ENCODE assay signal across 8 mouse cellular contexts in the genomic region with DNA sequence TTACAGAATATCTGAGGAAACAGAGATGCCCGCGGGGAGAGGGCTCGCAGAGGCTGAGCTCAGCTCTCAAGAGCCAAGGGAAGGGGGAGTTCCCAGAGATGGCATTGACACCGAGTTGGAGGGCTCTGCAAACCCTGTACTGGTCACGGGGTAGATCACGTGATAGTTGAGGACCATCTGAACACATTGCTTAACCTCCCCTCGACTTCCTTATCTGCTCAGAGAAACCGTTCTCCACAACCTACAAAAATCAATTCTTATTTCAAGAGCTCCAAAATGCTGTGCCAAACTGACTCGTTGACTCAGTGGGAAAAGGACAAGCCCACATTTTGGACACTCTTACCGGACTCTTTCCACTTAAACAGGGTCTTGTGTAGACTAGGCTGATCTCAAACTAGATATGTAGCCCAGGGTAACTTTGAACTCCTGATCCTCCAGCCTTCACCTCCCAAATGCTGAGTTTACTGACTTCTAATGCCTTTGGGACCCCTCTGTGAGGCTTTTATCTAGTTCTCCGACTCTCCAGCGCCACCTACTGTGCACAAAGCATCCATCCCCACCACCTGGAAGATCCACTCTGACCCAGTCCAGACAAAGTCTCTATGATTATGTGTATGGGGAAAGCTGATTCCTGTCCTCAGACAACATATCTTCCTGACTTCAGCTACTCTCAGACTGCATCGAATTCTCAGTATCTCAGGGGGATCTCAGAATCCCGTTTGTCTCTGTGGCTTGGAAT. TPM values are rescaled to one million over a fixed set of nuclear protein-coding genes. Genes with fewer than 3 reads are reported as not detected.
A peak's percentile ranks its signal among the peaks of the same experiment; 100 is the strongest.
DNase-seq lines count a peak whose midpoint lies in the region; ATAC-seq and TF ChIP-seq lines count a peak whose summit lies in the region.

No protein-coding gene starts in this region.

- H3K9ac ChIP-seq in liver, adult 2 months (ENCODE audit: low read depth, low read length): peak overlapping the region; percentile 81
- H3K9ac ChIP-seq in neural tube, embryonic 11.5 days (ENCODE audit: low read length): no peak overlapping the region

- no peaks in the 10 kb centered on the region for H3K79me2 ChIP-seq in liver, adult 2 months (ENCODE audit: control insufficient read depth, insufficient read depth, low read length)

- peak; percentile 70 for TF ChIP-seq CTCF in liver, adult 2 months (IDR thresholded peaks at IDR 0.05; ENCODE audit: low read depth, low read length)

- peak; percentile 78 to 82 for DNase-seq in layer of hippocampus, postnatal 10 days (ENCODE audit: low spot score in 2 of 2)
- no peak for DNase-seq in layer of hippocampus, adult 8-10 months (ENCODE audit: low spot score in 2 of 2)
- DNase-seq in MEL-GATA-1-ER (ENCODE audit: extremely low read depth, low read depth): peak; percentile 7
- DNase-seq in cerebellum, postnatal 14 days: peak; percentile 73 to 87
- DNase-seq in liver, adult 2 months (ENCODE audit: extremely low read depth, low read depth, low spot score): peak; percentile 97
- peak; percentile 65 for DNase-seq in neural tube, embryonic 11.5 days (ENCODE audit: low spot score)
- peak; percentile 19 for DNase-seq in yolk sac, embryonic 10.5 days (ENCODE audit: low spot score)

- no peak for TF ChIP-seq POLR2A in liver, adult 2 months (IDR thresholded peaks at IDR 0.05; ENCODE audit: extremely low read depth, insufficient read depth, low read length)

- 15% methylated on average over 14 of the region's 14 CpGs for WGBS in liver, adult 2 months
- WGBS in neural tube, embryonic 11.5 days: 58% methylated on average over 14 of the region's 14 CpGs

- peaks cover 27% of the 10 kb centered on the region for H3K4me1 ChIP-seq in liver, adult 2 months (ENCODE audit: control insufficient read depth, insufficient read depth, low read length)
- no peaks in the 10 kb centered on the region for H3K4me1 ChIP-seq in neural tube, embryonic 11.5 days (ENCODE audit: control insufficient read depth, insufficient read depth, low read length)

- peak overlapping the region; percentile 36 for H3K4me3 ChIP-seq in liver, adult 2 months (ENCODE audit: insufficient read depth, low read depth, low read length)
- no peak overlapping the region for H3K4me3 ChIP-seq in neural tube, embryonic 11.5 days (ENCODE audit: low read depth, low read length)

- no peaks in the 10 kb centered on the region for H3K9me3 ChIP-seq in neural tube, embryonic 11.5 days (ENCODE audit: control insufficient read depth, low read length)

- no peak overlapping the region for H3K4me2 ChIP-seq in neural tube, embryonic 11.5 days (ENCODE audit: low read depth)

- no peaks in the 10 kb centered on the region for H3K36me3 ChIP-seq in liver, adult 2 months (ENCODE audit: control insufficient read depth, insufficient read depth, low read length)
- H3K36me3 ChIP-seq in neural tube, embryonic 11.5 days (ENCODE audit: control insufficient read depth, insufficient read depth, low read length): no peaks in the 10 kb centered on the region

- H3K27me3 ChIP-seq in liver, adult 2 months (ENCODE audit: control insufficient read depth, insufficient read depth, low read length): no peaks in the 10 kb centered on the region
- no peaks in the 10 kb centered on the region for H3K27me3 ChIP-seq in neural tube, embryonic 11.5 days (ENCODE audit: control insufficient read depth, insufficient read depth, low read length)

- peak; percentile 47 to 49; a peak in 2 of 4 replicates for ATAC-seq in hematopoietic stem cell, adult 5-6 weeks (replicated peaks in 1 of 2; ENCODE audit: insufficient read depth in 1 of 2, low FRiP score in 2 of 2, low TSS enrichment in 1 of 2, low read depth in 1 of 2, poor library complexity in 2 of 2, severe bottlenecking in 2 of 2)
- no peak for ATAC-seq in neural tube, embryonic 11.5 days (ENCODE audit: insufficient read depth, low FRiP score, low TSS enrichment)

- peak overlapping the region; percentile 89 for H3K27ac ChIP-seq in liver, adult 2 months (replicated peaks; ENCODE audit: insufficient read depth, low read depth, low read length)
- H3K27ac ChIP-seq in neural tube, embryonic 11.5 days (ENCODE audit: low read depth, low read length): no peak overlapping the region

RNA-seq across cellular contexts. Expression of a gene that starts 18.9 kb away (rescaled TPM):
- total RNA-seq in layer of hippocampus, postnatal 10 days (2021): 100 to 1,000 TPM; 112 to 123 TPM
- 100 to 1,000 TPM; 161 to 213 (median 178) TPM for total RNA-seq in layer of hippocampus, adult 8-10 months (2022)
- not detected in 2 replicates for total RNA-seq in hematopoietic stem cell, adult 5-6 weeks (2017)
- total RNA-seq in liver, adult 2 months (2014; rRNA removed): not detected in 2 replicates
- polyA plus RNA-seq in liver, adult 2 months (2012; rRNA removed): not detected in 2 replicates
- not detected in 2 replicates for polyA plus RNA-seq in neural tube, embryonic 11.5 days (2014; fragmentation: Nextera tagmentation; extraction: Ambion mirVana)

RNA-seq across cellular contexts. Expression of a gene that starts 23.5 kb away (rescaled TPM):
- total RNA-seq in layer of hippocampus, postnatal 10 days (2021): 10 to 100 TPM; 17.7 to 20.9 TPM
- 10 to 100 TPM; 28.8 to 33.0 (median 30.9) TPM for total RNA-seq in layer of hippocampus, adult 8-10 months (2022)
- 14.9 and 19.6 TPM in 2 replicates for total RNA-seq in hematopoietic stem cell, adult 5-6 weeks (2017)
- 85.8 and 118 TPM in 2 replicates for total RNA-seq in liver, adult 2 months (2014; rRNA removed)
- 11.9 and 19.8 TPM in 2 replicates for polyA plus RNA-seq in liver, adult 2 months (2012; rRNA removed)
- polyA plus RNA-seq in neural tube, embryonic 11.5 days (2014; fragmentation: Nextera tagmentation; extraction: Ambion mirVana): 10.8 and 12.0 TPM in 2 replicates

Comparison
In these comparisons a context has a peak if more than half of its experiments do, and no peak if none do; other contexts are left out.
1. DNase-seq: peak in layer of hippocampus, postnatal 10 days (2 of 2), MEL-GATA-1-ER (single experiment), cerebellum, postnatal 14 days (2 of 2), liver, adult 2 months (single experiment), neural tube, embryonic 11.5 days (single experiment) and yolk sac, embryonic 10.5 days (single experiment); none in layer of hippocampus, adult 8-10 months (0 of 2).
2. RNA of a gene that starts 18.9 kb away (total RNA-seq): 161 to 213 TPM in layer of hippocampus, adult 8-10 months and 112 to 123 TPM in layer of hippocampus, postnatal 10 days; not detected in hematopoietic stem cell, adult 5-6 weeks and not detected in liver, adult 2 months; every median in the first group is over 100 times any median in the second.